Mouse (Mus musculus): ENCODE results near the gene BC029722.

- TF ChIP-seq CTCF (IDR thresholded peaks at IDR 0.05; ENCODE audit: extremely low read depth, insufficient read depth, insufficient read length, insufficient replicate concordance) (no peak), POLR2A (IDR thresholded peaks at IDR 0.05; ENCODE audit: low read depth, low read length) (no peak)
Observed at GRCm38 (mm10) chr2:155834732-155835131, 15.5 kb upstream of the BC029722 start, which contains the start of gene Fam83c.
